Mouse (Mus musculus): ENCODE measurements around the gene Btbd9. TPM values are rescaled to one million over a fixed set of nuclear protein-coding genes. Genes with fewer than 3 reads are reported as not detected.

The Btbd9 gene
- polyA plus RNA-seq, 1 experiment from 2014 or later = 63.0 TPM

GRCm38 (mm10) chr17:30480381-30480780, 95.9 kb downstream of the Btbd9 start:
- peaks cover 6% of the 10 kb centered on the region; the same call in 1 of the 2 replicates for H3K9me3 ChIP-seq (replicated peaks)
- DNase-seq (ENCODE audit: low spot score) = no peak
- H3K27ac ChIP-seq (replicated peaks) = no peak overlapping the region
- no peaks in the 10 kb centered on the region for H3K27me3 ChIP-seq (ENCODE audit: low read depth, poor library complexity, severe bottlenecking)
- 92% methylated on average over 8 of the region's 8 CpGs for WGBS
- H3K4me3 ChIP-seq = no peak overlapping the region
- H3K36me3 ChIP-seq = peaks cover 9% of the 10 kb centered on the region
- peaks cover 6% of the 10 kb centered on the region; the same call in 1 of the 2 replicates for H3K4me1 ChIP-seq

GRCm38 (mm10) chr17:30478181-30478580, 98.1 kb downstream of the Btbd9 start:
- 0 out of 2 replicates have a peak overlapping the region, but pooled peaks have one; percentile 13 for H3K27ac ChIP-seq (replicated peaks)
- H3K27me3 ChIP-seq (ENCODE audit: low read depth, poor library complexity, severe bottlenecking) = no peaks in the 10 kb centered on the region
- DNase-seq (ENCODE audit: low spot score) = no peak
- H3K4me1 ChIP-seq = peaks cover 12% of the 10 kb centered on the region
- no peak overlapping the region for H3K4me3 ChIP-seq
- H3K36me3 ChIP-seq = no peaks in the 10 kb centered on the region
- no peaks in the 10 kb centered on the region for H3K9me3 ChIP-seq (replicated peaks)
- WGBS = 67% methylated on average over 9 of the region's 9 CpGs

- Histone ChIP-seq H3K27me3 (ENCODE audit: low read depth, poor library complexity, severe bottlenecking) (no peaks in the 10 kb centered on the region), H3K9me3 (replicated peaks) (no peaks in the 10 kb centered on the region), H3K4me3 (no peak overlapping the region), H3K36me3 (no peaks in the 10 kb centered on the region), H3K27ac (replicated peaks) (no peak overlapping the region), H3K4me1 (peaks cover 33% of the 10 kb centered on the region)
- WGBS = 77% methylated on average over 2 of the region's 2 CpGs
- DNase-seq (ENCODE audit: low spot score) = no peak
These were observed 101.7 kb downstream of the Btbd9 start for GRCm38 (mm10) chr17:30474561-30474960.

- DNase-seq (ENCODE audit: low spot score) = no peak
- Histone ChIP-seq H3K36me3 (no peaks in the 10 kb centered on the region), H3K27ac (replicated peaks) (no peak overlapping the region), H3K4me1 (peaks cover 45% of the 10 kb centered on the region), H3K4me3 (no peak overlapping the region), H3K27me3 (ENCODE audit: low read depth, poor library complexity, severe bottlenecking) (no peaks in the 10 kb centered on the region), H3K9me3 (replicated peaks) (no peaks in the 10 kb centered on the region)
- WGBS = 93% methylated on average over 10 of the region's 10 CpGs
These were observed 103.5 kb downstream of the Btbd9 start for GRCm38 (mm10) chr17:30472776-30473175.

- Histone ChIP-seq H3K9me3 (replicated peaks) (no peaks in the 10 kb centered on the region), H3K4me1 (peaks cover 56% of the 10 kb centered on the region), H3K4me3 (no peak overlapping the region), H3K36me3 (no peaks in the 10 kb centered on the region), H3K27me3 (ENCODE audit: low read depth, poor library complexity, severe bottlenecking) (no peaks in the 10 kb centered on the region), H3K27ac (replicated peaks) (no peak overlapping the region)
- DNase-seq (ENCODE audit: low spot score) = no peak
- 83% methylated on average over 7 of the region's 7 CpGs for WGBS
These were observed 104.8 kb downstream of the Btbd9 start for GRCm38 (mm10) chr17:30471512-30471911.

- 79% methylated on average over 8 of the region's 8 CpGs for whole genome bisulfite sequencing
- Histone ChIP-seq H3K36me3 (no peaks in the 10 kb centered on the region), H3K4me1 (peaks cover 57% of the 10 kb centered on the region), H3K27me3 (ENCODE audit: low read depth, poor library complexity, severe bottlenecking) (no peaks in the 10 kb centered on the region), H3K27ac (replicated peaks) (no peak overlapping the region), H3K4me3 (no peak overlapping the region), H3K9me3 (replicated peaks) (no peaks in the 10 kb centered on the region)
- DNase-seq (ENCODE audit: low spot score) = no peak
These were observed 105.5 kb downstream of the Btbd9 start for GRCm38 (mm10) chr17:30470790-30471189.

GRCm38 (mm10) chr17:30470286-30470685, 106.0 kb downstream of the Btbd9 start:
- Histone ChIP-seq H3K4me3 (no peak overlapping the region), H3K27me3 (ENCODE audit: low read depth, poor library complexity, severe bottlenecking) (no peaks in the 10 kb centered on the region), H3K4me1 (peaks cover 59% of the 10 kb centered on the region), H3K27ac (replicated peaks) (no peak overlapping the region), H3K36me3 (no peaks in the 10 kb centered on the region), H3K9me3 (replicated peaks) (no peaks in the 10 kb centered on the region)
- WGBS = 71% methylated on average over 8 of the region's 8 CpGs
- DNase-seq (ENCODE audit: low spot score) = no peak

- Histone ChIP-seq H3K36me3 (no peaks in the 10 kb centered on the region), H3K4me3 (no peak overlapping the region), H3K9me3 (replicated peaks) (no peaks in the 10 kb centered on the region), H3K27ac (replicated peaks) (no peak overlapping the region; the same call in 1 of the 2 replicates), H3K4me1 (peaks cover 61% of the 10 kb centered on the region), H3K27me3 (ENCODE audit: low read depth, poor library complexity, severe bottlenecking) (no peaks in the 10 kb centered on the region)
- WGBS = 87% methylated on average over 10 of the region's 10 CpGs
- no peak for DNase-seq (ENCODE audit: low spot score)
These were observed 106.7 kb downstream of the Btbd9 start for GRCm38 (mm10) chr17:30469511-30470076.

GRCm38 (mm10) chr17:30468368-30468767, 107.9 kb downstream of the Btbd9 start:
- peak overlapping the region; percentile 65 for H3K27ac ChIP-seq (replicated peaks)
- no peaks in the 10 kb centered on the region for H3K36me3 ChIP-seq
- H3K27me3 ChIP-seq (ENCODE audit: low read depth, poor library complexity, severe bottlenecking) = no peaks in the 10 kb centered on the region
- no peaks in the 10 kb centered on the region for H3K9me3 ChIP-seq (replicated peaks)
- DNase-seq (ENCODE audit: low spot score) = no peak
- WGBS = 9% methylated on average over 4 of the region's 4 CpGs
- H3K4me1 ChIP-seq = peaks cover 73% of the 10 kb centered on the region
- no peak overlapping the region for H3K4me3 ChIP-seq

GRCm38 (mm10) chr17:30467566-30468213, 108.6 kb downstream of the Btbd9 start:
- no peak for DNase-seq (ENCODE audit: low spot score)
- H3K27me3 ChIP-seq (ENCODE audit: low read depth, poor library complexity, severe bottlenecking) = no peaks in the 10 kb centered on the region
- peak overlapping the region; percentile 65 for H3K27ac ChIP-seq (replicated peaks)
- no peak overlapping the region for H3K4me3 ChIP-seq
- H3K4me1 ChIP-seq = peaks cover 80% of the 10 kb centered on the region
- H3K36me3 ChIP-seq = no peaks in the 10 kb centered on the region
- H3K9me3 ChIP-seq (replicated peaks) = no peaks in the 10 kb centered on the region
- WGBS = 55% methylated on average over 14 of the region's 14 CpGs

- peaks cover 68% of the 10 kb centered on the region for H3K4me1 ChIP-seq
- no peak for DNase-seq (ENCODE audit: low spot score)
- no peaks in the 10 kb centered on the region for H3K36me3 ChIP-seq
- H3K9me3 ChIP-seq (replicated peaks) = no peaks in the 10 kb centered on the region
- H3K27me3 ChIP-seq (ENCODE audit: low read depth, poor library complexity, severe bottlenecking) = no peaks in the 10 kb centered on the region
- no peak overlapping the region for H3K4me3 ChIP-seq
- 88% methylated on average over 6 of the region's 6 CpGs for WGBS
- H3K27ac ChIP-seq (replicated peaks) = 0 out of 2 replicates have a peak overlapping the region, but pooled peaks have one; percentile 9
These were observed 111.1 kb downstream of the Btbd9 start for GRCm38 (mm10) chr17:30465060-30465762.

GRCm38 (mm10) chr17:30464240-30464745, 112.0 kb downstream of the Btbd9 start:
- peak overlapping the region; percentile 14; the same call in 1 of the 2 replicates for H3K27ac ChIP-seq (replicated peaks)
- peaks cover 59% of the 10 kb centered on the region for H3K4me1 ChIP-seq
- WGBS = 61% methylated on average over 5 of the region's 5 CpGs

More at GRCm38 (mm10) chr17:30464240-30464745, 112.0 kb downstream of the Btbd9 start:
- no peak overlapping the region for H3K4me3 ChIP-seq
- no peaks in the 10 kb centered on the region for H3K27me3 ChIP-seq (ENCODE audit: low read depth, poor library complexity, severe bottlenecking)
- H3K36me3 ChIP-seq = no peaks in the 10 kb centered on the region
- DNase-seq (ENCODE audit: low spot score) = no peak
- H3K9me3 ChIP-seq (replicated peaks) = no peaks in the 10 kb centered on the region
